Mouse (Mus musculus) stomach, embryonic 14.5 days (tissue): Measurements from ENCODE around the gene Ddx51. TPM values are rescaled to one million over a fixed set of nuclear protein-coding genes. Genes with fewer than 3 reads are reported as not detected.

Source experiments
- ATAC-seq: fragments of 200-750 bp; cut with Nextera tagmentation; 2 replicates; pipeline ENCODE4 v1.8.0; 2017; ENCODE audit warnings: low read depth, moderate TSS enrichment; ENCODE audit not compliant: insufficient number of reproducible peaks, insufficient read depth, low FRiP score
- H3K27ac ChIP-seq: fragments of 300-500 bp; sonication (generic); 2 replicates; pipeline ENCODE4 v1.5.1; 2014; ENCODE audit warnings: mild to moderate bottlenecking, low read length, moderate library complexity, mixed read lengths
- H3K27me3 ChIP-seq: fragments of 300-500 bp; sonication (generic); 2 replicates; pipeline ENCODE4 v1.6.1; 2014; ENCODE audit warnings: low read length, control low read depth, mixed read lengths; ENCODE audit not compliant: control insufficient read depth, insufficient read depth
- H3K36me3 ChIP-seq: fragments of 300-500 bp; sonication (generic); 2 replicates; pipeline ENCODE4 v1.6.1; 2014; ENCODE audit warnings: mild to moderate bottlenecking, control low read depth, low read length, moderate library complexity, mixed read lengths; ENCODE audit not compliant: control insufficient read depth, insufficient read depth
- H3K4me1 ChIP-seq: fragments of 300-500 bp; sonication (generic); 2 replicates; pipeline ENCODE4 v1.6.1; 2014; ENCODE audit warnings: low read length, control low read depth, mixed read lengths; ENCODE audit not compliant: control insufficient read depth, insufficient read depth
- H3K4me2 ChIP-seq: fragments of 300-500 bp; sonication (generic); replicated peaks from 2 replicates; pipeline ENCODE4 v1.6.1; 2014; ENCODE audit warnings: low read depth, low read length, control low read depth
- H3K4me3 ChIP-seq: fragments of 300-500 bp; sonication (generic); 2 replicates; pipeline ENCODE4 v1.5.1; 2014; ENCODE audit warnings: low read depth, low read length, control low read depth
- H3K9ac ChIP-seq: fragments of 300-500 bp; sonication (generic); replicated peaks from 2 replicates; pipeline ENCODE4 v1.6.1; 2014; ENCODE audit warnings: low read depth, mild to moderate bottlenecking, control low read depth, low read length, moderate library complexity, mixed read lengths
- H3K9me3 ChIP-seq: fragments of 300-500 bp; sonication (generic); 2 replicates; pipeline ENCODE4 v1.6.1; 2016; ENCODE audit warnings: low read depth, low read length, control low read depth; ENCODE audit not compliant: control insufficient read depth
- WGBS: fragments of 180-500 bp; shearing (Covaris S2); extraction: QIAGEN DNeasy Blood & Tissue Kit; methylation state at CpG from one replicate; pipeline ENCODE4 v1.1.7; 2014; 5-methylcytosine and 5-hydroxymethylcytosine counted together
- polyA plus RNA-seq: library from polyadenylated mRNA; unstranded; fragments of >200 nt; fragmentation: Nextera tagmentation; extraction: Ambion mirVana; gene quantifications from 2 replicates; pipeline ENCODE4 v1.2.1, GENCODE M21; 2014

Gene Ddx51
- polyA plus RNA-seq: 19.4 and 26.1 TPM in 2 replicates

DNA sequence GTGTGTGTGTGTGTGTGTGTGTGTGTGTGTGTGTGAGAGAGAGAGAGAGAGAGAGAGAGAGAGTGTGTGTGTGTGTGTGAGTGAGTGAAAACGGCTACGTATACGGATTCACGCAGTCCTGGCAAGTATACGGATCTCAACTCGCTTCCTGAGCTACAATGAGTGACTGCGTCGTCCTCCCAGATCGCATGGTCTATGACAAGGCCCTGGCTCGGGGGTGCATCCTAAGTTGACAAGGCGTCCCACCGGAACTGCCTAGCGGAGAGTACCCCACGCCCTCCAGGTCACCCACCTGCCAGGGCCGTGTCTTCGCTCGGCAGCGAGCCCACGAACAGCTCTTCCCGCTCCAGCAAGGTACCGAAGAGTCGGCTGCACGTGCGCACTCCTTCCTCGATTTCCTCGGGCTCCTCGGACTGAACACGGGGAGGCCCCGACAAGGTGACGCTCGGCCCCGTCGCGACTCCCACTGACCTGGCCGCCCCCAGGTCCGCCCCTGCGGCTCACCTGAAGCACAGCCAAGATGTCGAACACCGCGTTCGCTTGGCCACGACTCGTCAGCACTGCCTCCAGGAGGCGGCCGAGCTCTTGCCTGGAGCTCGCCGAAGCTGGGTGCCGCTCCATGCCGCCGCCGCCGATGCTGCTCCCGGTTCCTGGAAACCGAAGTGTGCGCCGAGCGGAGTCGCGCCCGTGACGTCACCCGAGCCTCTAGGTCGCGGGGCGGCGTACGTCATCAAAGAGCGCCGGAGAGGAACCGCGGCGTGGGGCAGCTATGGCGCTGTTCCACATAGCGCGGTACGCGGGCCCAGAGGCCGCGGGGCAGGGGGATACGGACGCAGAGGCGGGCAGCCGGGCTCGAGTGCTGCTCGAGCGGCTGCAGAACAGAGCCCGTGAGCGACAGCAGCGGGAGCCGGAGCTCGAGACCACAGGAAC, at the start of gene Ddx51, which contains the start of gene Noc4l:
Ddx51 (plus strand) TSS at position 733 of the 930 bp plus-strand sequence.
Noc4l (minus strand) TSS at position 699 of the 930 bp plus-strand sequence.
- Histone ChIP-seq H3K9me3 (no peaks in the 10 kb centered on the region), H3K4me3 (peak within 1 kb of the TSS; percentile 93), H3K27ac (0 out of 2 replicates have a peak within 1 kb of the TSS, but pooled peaks have one; percentile 6), H3K4me1 (peaks cover 10% of the 10 kb centered on the region; the same call in 1 of the 2 replicates), H3K4me2 (peak within 1 kb of the TSS; percentile 87), H3K36me3 (peaks cover 64% of the 10 kb centered on the region), H3K27me3 (no peaks in the 10 kb centered on the region), H3K9ac (peak within 1 kb of the TSS; percentile 77)
- 1% methylated on average over 87 of the region's 91 CpGs for WGBS
- ATAC-seq: peak; percentile 87

DNA sequence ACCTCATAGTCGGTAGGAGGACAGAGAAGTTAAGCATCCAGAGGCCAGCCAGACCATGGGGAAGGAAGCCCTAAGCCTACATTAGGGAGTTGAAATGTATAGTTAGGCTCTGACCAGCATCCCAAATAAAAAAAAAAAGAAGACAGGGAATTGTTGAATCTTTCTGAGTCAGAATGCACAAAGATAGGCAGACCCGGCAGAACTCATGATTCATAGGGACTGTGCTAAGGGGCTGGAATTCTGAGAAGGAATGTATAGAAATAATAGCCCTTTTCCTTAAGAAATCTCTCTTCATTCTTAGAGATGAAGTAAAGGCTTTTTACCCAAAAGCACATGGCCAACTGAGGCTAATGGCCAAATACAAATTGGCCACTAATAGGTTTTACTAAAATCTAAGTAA, 48.9 kb upstream of the Ddx51 start:
- Histone ChIP-seq H3K4me2 (no peak overlapping the region), H3K9ac (no peak overlapping the region), H3K9me3 (no peaks in the 10 kb centered on the region), H3K4me3 (no peak overlapping the region), H3K36me3 (no peaks in the 10 kb centered on the region), H3K27ac (no peak overlapping the region), H3K27me3 (no peaks in the 10 kb centered on the region), H3K4me1 (no peaks in the 10 kb centered on the region)
- no peak for ATAC-seq
- 82% methylated on average over 2 of the region's 2 CpGs for WGBS

GRCm38 (mm10) chr5:110605531-110606221, 47.6 kb upstream of the Ddx51 start:
- Histone ChIP-seq H3K36me3 (no peaks in the 10 kb centered on the region), H3K27ac (no peak overlapping the region), H3K4me1 (no peaks in the 10 kb centered on the region), H3K4me2 (no peak overlapping the region), H3K9me3 (no peaks in the 10 kb centered on the region), H3K4me3 (no peak overlapping the region), H3K9ac (no peak overlapping the region), H3K27me3 (no peaks in the 10 kb centered on the region)
- 55% methylated on average over 5 of the region's 5 CpGs for WGBS
- no peak for ATAC-seq

- ATAC-seq: no peak
- H3K4me2 ChIP-seq: no peak overlapping the region
- no peak overlapping the region for H3K27ac ChIP-seq
- H3K36me3 ChIP-seq: no peaks in the 10 kb centered on the region
- no peak overlapping the region for H3K9ac ChIP-seq
- no peak overlapping the region for H3K4me3 ChIP-seq
- no peaks in the 10 kb centered on the region for H3K9me3 ChIP-seq
- no peaks in the 10 kb centered on the region for H3K4me1 ChIP-seq
- H3K27me3 ChIP-seq: no peaks in the 10 kb centered on the region
- 50% methylated on average over 3 of the region's 3 CpGs for WGBS
These were observed 45.5 kb upstream of the Ddx51 start for GRCm38 (mm10) chr5:110607767-110608166.

GRCm38 (mm10) chr5:110608336-110608735, 44.9 kb upstream of the Ddx51 start:
- no peak for ATAC-seq
- no peaks in the 10 kb centered on the region for H3K9me3 ChIP-seq
- H3K4me3 ChIP-seq: no peak overlapping the region
- H3K27ac ChIP-seq: no peak overlapping the region
- no peak overlapping the region for H3K9ac ChIP-seq
- H3K36me3 ChIP-seq: no peaks in the 10 kb centered on the region
- H3K4me1 ChIP-seq: no peaks in the 10 kb centered on the region
- H3K27me3 ChIP-seq: no peaks in the 10 kb centered on the region
- no peak overlapping the region for H3K4me2 ChIP-seq
- WGBS: 62% methylated on average over 6 of the region's 6 CpGs

GRCm38 (mm10) chr5:110608941-110609340, 44.3 kb upstream of the Ddx51 start:
- no peak for ATAC-seq
- H3K9me3 ChIP-seq: no peaks in the 10 kb centered on the region
- H3K4me2 ChIP-seq: no peak overlapping the region
- H3K4me3 ChIP-seq: no peak overlapping the region
- 63% methylated on average over 8 of the region's 8 CpGs for WGBS
- H3K27me3 ChIP-seq: no peaks in the 10 kb centered on the region
- H3K36me3 ChIP-seq: no peaks in the 10 kb centered on the region
- H3K9ac ChIP-seq: no peak overlapping the region
- H3K27ac ChIP-seq: no peak overlapping the region
- no peaks in the 10 kb centered on the region for H3K4me1 ChIP-seq

DNA sequence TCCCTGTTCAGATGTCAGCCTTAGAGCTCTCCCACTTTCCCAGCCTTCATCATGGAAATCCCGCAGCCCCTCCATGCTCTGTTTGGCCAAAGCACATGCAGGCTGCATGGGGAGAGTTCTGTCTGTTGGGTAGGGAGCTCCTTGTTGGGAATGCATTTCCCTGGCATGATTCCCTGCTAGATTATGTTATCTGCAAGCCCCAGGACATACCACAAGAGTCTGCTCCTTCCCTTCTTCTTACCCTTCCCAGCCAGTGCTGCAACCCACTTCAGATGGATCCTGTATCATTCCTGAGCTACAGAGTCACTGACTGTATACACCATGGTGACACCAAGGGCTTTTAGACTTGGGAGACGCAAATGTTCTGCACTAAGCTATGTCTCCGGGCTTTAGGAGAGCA, 43.8 kb upstream of the Ddx51 start:
- ATAC-seq: no peak
- WGBS: 73% methylated on average over 3 of the region's 3 CpGs
- Histone ChIP-seq H3K27ac (no peak overlapping the region), H3K4me3 (no peak overlapping the region), H3K4me1 (no peaks in the 10 kb centered on the region), H3K9me3 (no peaks in the 10 kb centered on the region), H3K9ac (no peak overlapping the region), H3K27me3 (no peaks in the 10 kb centered on the region), H3K4me2 (no peak overlapping the region), H3K36me3 (no peaks in the 10 kb centered on the region)

GRCm38 (mm10) chr5:110609868-110610267, 43.4 kb upstream of the Ddx51 start:
- H3K4me1 ChIP-seq: no peaks in the 10 kb centered on the region
- WGBS: 75% methylated on average over 5 of the region's 5 CpGs
- H3K9ac ChIP-seq: no peak overlapping the region
- H3K36me3 ChIP-seq: no peaks in the 10 kb centered on the region
- ATAC-seq: no peak
- no peak overlapping the region for H3K4me3 ChIP-seq
- no peaks in the 10 kb centered on the region for H3K9me3 ChIP-seq
- H3K4me2 ChIP-seq: no peak overlapping the region
- H3K27ac ChIP-seq: no peak overlapping the region
- H3K27me3 ChIP-seq: no peaks in the 10 kb centered on the region
